23 mouse cellular contexts compared by ENCODE assay signal in the genomic region with DNA sequence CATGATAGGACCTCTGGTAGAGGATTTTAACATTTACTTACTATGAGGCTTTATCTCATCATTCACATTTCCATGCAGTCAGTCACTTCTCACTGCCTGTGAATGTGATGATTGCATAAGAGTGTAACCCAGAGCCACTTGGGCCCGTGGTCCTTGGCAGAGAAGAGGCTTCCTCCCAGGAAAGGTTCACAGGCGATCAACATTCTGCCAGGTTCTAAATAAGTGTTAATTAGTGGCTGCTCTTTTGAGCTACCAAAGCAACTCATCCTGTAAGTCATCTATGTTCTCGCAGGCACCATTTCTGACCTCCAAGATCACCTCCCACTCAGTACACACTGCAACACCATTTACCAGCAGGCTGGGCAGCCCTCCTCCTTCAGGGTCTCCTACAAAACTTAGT.
DNase-seq lines count a peak whose midpoint lies in the region; TF ChIP-seq lines count a peak whose summit lies in the region.
"Had no signal": no experiment of that assay in that cellular context is flagged by ENCODE, and none has a peak within 500 bp of the region (broad histone marks: within the 10 kb centered on the region; RNA-seq: fewer than 3 reads in every experiment).

No protein-coding gene starts in this region.

- DNase-seq in gastrocnemius, adult 2 months: peak; percentile 37
- no peak for DNase-seq in gastrocnemius, postnatal 36 days
- DNase-seq in Muller cell, postnatal 12 days (ENCODE audit: inconsistent ontology term): peak; percentile 59
- DNase-seq in cerebellum, adult 8-10 months: peak; percentile 39
- DNase-seq in cerebellum, postnatal 36 days: peak; percentile 52 to 60
- no peak for DNase-seq in spleen, postnatal 4 days (ENCODE audit: low spot score in 2 of 2)
- DNase-seq in retina, embryonic 14.5 days (ENCODE audit: low spot score): no peak
- DNase-seq: adrenal gland, adult 2 months; B cell, adult 2 months; embryo, embryonic 11 days; gastrocnemius, postnatal 14 days; heart, postnatal 4 days; kidney, adult 2 months; kidney, postnatal 10 days; liver, embryonic 13.5 days; lung, embryonic 14.5 days; thymus, postnatal 14 days had no signal

- no peak overlapping the region; the same call in 1 of the 2 replicates for H3K27ac ChIP-seq in gastrocnemius, adult 2 months
- H3K27ac ChIP-seq: embryonic facial prominence, embryonic 13.5 days; forebrain, embryonic 13.5 days; hindbrain, embryonic 15.5 days; liver, embryonic 13.5 days; midbrain, embryonic 12.5 days; neural tube, embryonic 15.5 days had no signal

- intact Hi-C loops in gastrocnemius, adult 2 months (cut with DNase I): no loop called here
- intact Hi-C loops in gastrocnemius, postnatal 36 days (cut with DNase I): no loop called here

- no peak for TF ChIP-seq CTCF in gastrocnemius, adult 2 months (IDR thresholded peaks at IDR 0.05)

- no peak overlapping the region for H3K4me3 ChIP-seq in gastrocnemius, adult 2 months
- H3K4me3 ChIP-seq: embryonic facial prominence, embryonic 13.5 days; erythroblast, embryonic 14.5 days; forebrain, embryonic 13.5 days; hindbrain, embryonic 15.5 days; liver, embryonic 13.5 days; midbrain, embryonic 12.5 days; neural tube, embryonic 15.5 days had no signal

Comparison
In these comparisons a context has a peak if more than half of its experiments do, and no peak if none do; other contexts are left out.
1. DNase-seq: peak in gastrocnemius, adult 2 months (single experiment), Muller cell, postnatal 12 days (single experiment), cerebellum, adult 8-10 months (single experiment) and cerebellum, postnatal 36 days (2 of 2); none in gastrocnemius, postnatal 36 days (0 of 2), spleen, postnatal 4 days (0 of 2) and retina, embryonic 14.5 days (single experiment).